Mouse (Mus musculus) heart, postnatal 0 days (tissue): Measurements from ENCODE around the gene BC016579. TPM values are rescaled to one million over a fixed set of nuclear protein-coding genes. Genes with fewer than 3 reads are reported as not detected.

Experiments used
- ATAC-seq: fragments of 200-750 bp; cut with Nextera tagmentation; 2 replicates; pipeline ENCODE4 v1.8.0; 2017; ENCODE audit warnings: low read depth, moderate number of reproducible peaks, moderate library complexity; ENCODE audit not compliant: insufficient read depth
- DNase-seq: peaks from one replicate; pipeline ENCODE4 v3.0.0-alpha.2; 2016; ENCODE audit warnings: low spot score
- H3K27ac ChIP-seq: fragments of 300-500 bp; sonication (generic); 2 replicates; pipeline ENCODE4 v1.5.1; 2014; ENCODE audit warnings: low read depth, mild to moderate bottlenecking
- H3K27me3 ChIP-seq: fragments of 300-500 bp; sonication (generic); 2 replicates; pipeline ENCODE4 v1.6.1; 2014; ENCODE audit warnings: low read length, mixed read lengths; ENCODE audit not compliant: control insufficient read depth, insufficient read depth
- H3K36me3 ChIP-seq: fragments of 300-500 bp; sonication (generic); replicated peaks from 2 replicates; pipeline ENCODE4 v1.6.1; 2014; ENCODE audit warnings: low read length, mixed read lengths; ENCODE audit not compliant: control insufficient read depth, insufficient read depth
- H3K4me1 ChIP-seq: fragments of 300-500 bp; sonication (generic); 2 replicates; pipeline ENCODE4 v1.6.1; 2014; ENCODE audit warnings: antibody characterized with exemption; ENCODE audit not compliant: control insufficient read depth, insufficient read depth
- H3K4me2 ChIP-seq: fragments of 300-500 bp; sonication (generic); 2 replicates; pipeline ENCODE4 v1.6.1; 2014; ENCODE audit warnings: low read depth, mild to moderate bottlenecking, low read length, moderate library complexity
- H3K4me3 ChIP-seq: fragments of 300-500 bp; sonication (generic); 2 replicates; pipeline ENCODE4 v1.5.1; 2014; ENCODE audit warnings: low read depth, low read length
- H3K9ac ChIP-seq: fragments of 300-500 bp; sonication (generic); replicated peaks from 2 replicates; pipeline ENCODE4 v1.6.1; 2014; ENCODE audit warnings: low read depth, low read length, mixed read lengths
- H3K9me3 ChIP-seq: fragments of 300-500 bp; sonication (generic); replicated peaks from 2 replicates; pipeline ENCODE4 v1.6.1; 2016; ENCODE audit warnings: low read length; ENCODE audit not compliant: control insufficient read depth
- CTCF ChIP-seq: IDR thresholded peaks from 2 replicates; pipeline ENCODE4 v1.5.1; 2016; ENCODE audit warnings: antibody characterized with exemption, control low read depth, low read depth
- EP300 ChIP-seq: IDR thresholded peaks from 2 replicates; pipeline ENCODE4 v1.6.1; 2016; ENCODE audit warnings: antibody characterized with exemption, low read depth
- WGBS: fragments of 180-500 bp; shearing (Covaris S2); extraction: QIAGEN DNeasy Blood & Tissue Kit; methylation state at CpG from one replicate; pipeline ENCODE4 v1.1.7; 2014; 5-methylcytosine and 5-hydroxymethylcytosine counted together
- polyA plus RNA-seq: library from polyadenylated mRNA; unstranded; fragments of >200 nt; fragmentation: Nextera tagmentation; extraction: Ambion mirVana; gene quantifications from 2 replicates; pipeline ENCODE4 v1.2.1, GENCODE M21; 2015
- total RNA-seq: library from RNA; depleted of rRNA; stranded (reverse); fragments of >200 nt; gene quantifications from 2 replicates; pipeline ENCODE4 v1.2.3, GENCODE M21; 2014; ENCODE audit warnings: low replicate concordance

BC016579 gene
- total and polyA plus RNA-seq, 2 experiments from 2014 or later = not detected

- no peaks in the 10 kb centered on the region for H3K36me3 ChIP-seq
- no peak overlapping the region for H3K4me3 ChIP-seq
- no peak overlapping the region for H3K9ac ChIP-seq
- H3K27me3 ChIP-seq = no peaks in the 10 kb centered on the region
- WGBS = 83% methylated on average over 1 of the region's 1 CpGs
- H3K27ac ChIP-seq = no peak overlapping the region
- H3K4me1 ChIP-seq = no peaks in the 10 kb centered on the region
- DNase-seq (no peak), ATAC-seq (no peak)
- no peak overlapping the region for H3K4me2 ChIP-seq
- TF ChIP-seq CTCF = no peak
- TF ChIP-seq EP300 = no peak
- H3K9me3 ChIP-seq = no peaks in the 10 kb centered on the region
Observed at GRCm38 (mm10) chr16:45615944-45616343, 37.9 kb downstream of the BC016579 start.

- no peaks in the 10 kb centered on the region for H3K4me1 ChIP-seq
- no peak overlapping the region for H3K9ac ChIP-seq
- H3K4me3 ChIP-seq = no peak overlapping the region
- H3K27me3 ChIP-seq = no peaks in the 10 kb centered on the region
- DNase-seq (no peak), ATAC-seq (no peak)
- TF ChIP-seq CTCF (no peak), EP300 (no peak)
- H3K9me3 ChIP-seq = no peaks in the 10 kb centered on the region
- no peak overlapping the region for H3K27ac ChIP-seq
- no peaks in the 10 kb centered on the region for H3K36me3 ChIP-seq
- H3K4me2 ChIP-seq = no peak overlapping the region
- 69% methylated on average over 2 of the region's 2 CpGs for WGBS
Observed at GRCm38 (mm10) chr16:45613247-45613646, 40.6 kb downstream of the BC016579 start.

GRCm38 (mm10) chr16:45610267-45610666 lies 43.6 kb downstream of the BC016579 start, which contains the start of gene Gcsam:
Gene Gcsam, plus strand, starts transcription at chr16:45610380.
- Histone ChIP-seq H3K36me3 (no peaks in the 10 kb centered on the region), H3K4me1 (no peaks in the 10 kb centered on the region), H3K9ac (no peak within 1 kb of the TSS), H3K4me2 (no peak within 1 kb of the TSS), H3K4me3 (no peak within 1 kb of the TSS), H3K9me3 (no peaks in the 10 kb centered on the region), H3K27ac (no peak within 1 kb of the TSS), H3K27me3 (no peaks in the 10 kb centered on the region)
- ATAC-seq (no peak), DNase-seq (no peak)
- 62% methylated on average over 4 of the region's 4 CpGs for WGBS
- TF ChIP-seq CTCF = no peak
- TF ChIP-seq EP300 = no peak

GRCm38 (mm10) chr16:45609300-45609699 lies 44.6 kb downstream of the BC016579 start:
- DNase-seq (no peak), ATAC-seq (no peak)
- no peaks in the 10 kb centered on the region for H3K27me3 ChIP-seq
- H3K36me3 ChIP-seq = no peaks in the 10 kb centered on the region
- H3K27ac ChIP-seq = no peak overlapping the region
- H3K9me3 ChIP-seq = no peaks in the 10 kb centered on the region
- H3K4me2 ChIP-seq = no peak overlapping the region
- WGBS = 58% methylated on average over 3 of the region's 3 CpGs
- TF ChIP-seq EP300 = no peak
- TF ChIP-seq CTCF = peak; percentile 59
- no peak overlapping the region for H3K9ac ChIP-seq
- H3K4me3 ChIP-seq = no peak overlapping the region
- H3K4me1 ChIP-seq = no peaks in the 10 kb centered on the region

GRCm38 (mm10) chr16:45608481-45608954 lies 45.4 kb downstream of the BC016579 start:
- Histone ChIP-seq H3K9me3 (no peaks in the 10 kb centered on the region), H3K9ac (no peak overlapping the region), H3K27me3 (no peaks in the 10 kb centered on the region), H3K4me1 (no peaks in the 10 kb centered on the region), H3K4me2 (no peak overlapping the region), H3K4me3 (no peak overlapping the region), H3K36me3 (no peaks in the 10 kb centered on the region), H3K27ac (peak overlapping the region; percentile 6; the same call in 1 of the 2 replicates)
- peak; percentile 66 for TF ChIP-seq CTCF
- no peak for TF ChIP-seq EP300
- DNase-seq (peak; percentile 7), ATAC-seq (no peak)
- WGBS = 43% methylated on average over 4 of the region's 4 CpGs

GRCm38 (mm10) chr16:45595494-45595893 lies 58.4 kb downstream of the BC016579 start:
- Histone ChIP-seq H3K9me3 (no peaks in the 10 kb centered on the region), H3K9ac (no peak overlapping the region), H3K27ac (no peak overlapping the region), H3K4me3 (no peak overlapping the region), H3K27me3 (no peaks in the 10 kb centered on the region), H3K36me3 (no peaks in the 10 kb centered on the region), H3K4me1 (no peaks in the 10 kb centered on the region), H3K4me2 (no peak overlapping the region)
- TF ChIP-seq CTCF (no peak), EP300 (no peak)
- no peak for DNase-seq
- ATAC-seq = no peak
